In genomic region chr17:34692906-34693305, GRCm38 (mm10) we compare ENCODE assay signal across 9 mouse cellular contexts. TPM values are rescaled to one million over a fixed set of nuclear protein-coding genes. Genes with fewer than 3 reads are reported as not detected.
DNase-seq lines count a peak whose midpoint lies in the region; ATAC-seq and TF ChIP-seq lines count a peak whose summit lies in the region.
"Had no signal": no experiment of that assay in that cellular context is flagged by ENCODE, and none has a peak within 500 bp of the region (broad histone marks: within the 10 kb centered on the region; RNA-seq: fewer than 3 reads in every experiment).

No protein-coding gene starts in this region.

- WGBS in spleen, adult 2 months, result 72% methylated on average over 7 of the region's 7 CpGs
- WGBS in intestine, embryonic 15.5 days, result 79% methylated on average over 7 of the region's 7 CpGs

- H3K27ac ChIP-seq in spleen, adult 2 months (ENCODE audit: insufficient read depth, low read length), result peak overlapping the region; percentile 35; the same call in 1 of the 2 replicates
- no peak overlapping the region for H3K27ac ChIP-seq in intestine, embryonic 15.5 days
- H3K27ac ChIP-seq: midbrain, embryonic 10.5 days had no signal

- no peak for DNase-seq in spleen, adult 2 months (ENCODE audit: low read depth in 1 of 2, low spot score in 2 of 2)
- no peak for DNase-seq in spleen, postnatal 10 days (ENCODE audit: low spot score in 2 of 2)
- DNase-seq in gastrocnemius, postnatal 36 days, result peak; percentile 88 to 91
- DNase-seq in kidney, postnatal 36 days, result peak; percentile 45 to 71
- no peak for DNase-seq in cerebellum, adult 11-12 months
- DNase-seq in thymus, postnatal 0 days (ENCODE audit: low spot score), result no peak

- no peaks in the 10 kb centered on the region for H3K36me3 ChIP-seq in spleen, adult 2 months (ENCODE audit: control insufficient read depth, insufficient read depth, low read length)
- H3K36me3 ChIP-seq in intestine, embryonic 15.5 days, result no peaks in the 10 kb centered on the region
- H3K36me3 ChIP-seq: midbrain, embryonic 10.5 days had no signal

- H3K9me3 ChIP-seq in intestine, embryonic 15.5 days, result no peaks in the 10 kb centered on the region

- TF ChIP-seq POLR2A in spleen, adult 2 months (IDR thresholded peaks at IDR 0.05; ENCODE audit: low read depth, low read length), result no peak

- ATAC-seq in intestine, embryonic 15.5 days, result no peak

- H3K4me1 ChIP-seq in spleen, adult 2 months (ENCODE audit: control insufficient read depth, insufficient read depth, insufficient read length), result no peaks in the 10 kb centered on the region
- no peaks in the 10 kb centered on the region for H3K4me1 ChIP-seq in intestine, embryonic 15.5 days (replicated peaks)
- H3K4me1 ChIP-seq: midbrain, embryonic 10.5 days had no signal

- H3K4me2 ChIP-seq in intestine, embryonic 15.5 days (replicated peaks), result no peak overlapping the region

- no peak overlapping the region for H3K4me3 ChIP-seq in spleen, adult 2 months (ENCODE audit: extremely low read depth, insufficient read depth, insufficient read length)
- H3K4me3 ChIP-seq in intestine, embryonic 15.5 days (replicated peaks), result no peak overlapping the region
- H3K4me3 ChIP-seq: midbrain, embryonic 10.5 days had no signal

- no peaks in the 10 kb centered on the region for H3K27me3 ChIP-seq in spleen, adult 2 months (ENCODE audit: control insufficient read depth, insufficient read depth, low read length)
- H3K27me3 ChIP-seq in intestine, embryonic 15.5 days (replicated peaks), result no peaks in the 10 kb centered on the region

- H3K9ac ChIP-seq in intestine, embryonic 15.5 days, result no peak overlapping the region

- no peak for TF ChIP-seq CTCF in spleen, adult 2 months (IDR thresholded peaks at IDR 0.05; ENCODE audit: extremely low read depth, insufficient read depth, insufficient read length, insufficient replicate concordance)

- intact Hi-C loops in gastrocnemius, postnatal 36 days (cut with DNase I), result no loop called here

RNA-seq across cellular contexts. Expression of gene Tnxb, which starts 22.6 kb away (rescaled TPM):
- polyA plus RNA-seq in spleen, adult 2 months (2012; rRNA removed), result 34.1 and 34.4 TPM in 2 replicates
- total RNA-seq in gastrocnemius, postnatal 36 days (2021), result 10 to 100 TPM; 33.8 to 37.0 TPM
- polyA plus RNA-seq in intestine, embryonic 15.5 days (2015; fragmentation: Nextera tagmentation; extraction: Ambion mirVana), result 1.1 and 1.3 TPM in 2 replicates
- polyA plus RNA-seq in thymus, postnatal 0 days (2015; fragmentation: Nextera tagmentation; extraction: Ambion mirVana), result 0.54 and 0.59 TPM in 2 replicates
- polyA plus RNA-seq: limb, embryonic 11.5 days; midbrain, embryonic 10.5 days had no signal

RNA-seq across cellular contexts. Expression of gene Atf6b, which starts 46.0 kb away (rescaled TPM):
- polyA plus RNA-seq in spleen, adult 2 months (2012; rRNA removed), result 76.4 and 102 TPM in 2 replicates
- total RNA-seq in gastrocnemius, postnatal 36 days (2021), result 1 to 10 TPM; 5.7 to 6.6 TPM
- polyA plus RNA-seq in intestine, embryonic 15.5 days (2015; fragmentation: Nextera tagmentation; extraction: Ambion mirVana), result 67.5 and 68.2 TPM in 2 replicates
- polyA plus RNA-seq in thymus, postnatal 0 days (2015; fragmentation: Nextera tagmentation; extraction: Ambion mirVana), result 56.6 and 60.8 TPM in 2 replicates

RNA-seq across cellular contexts. Expression of gene Fkbpl, which starts 48.3 kb away (rescaled TPM):
- 1.4 and 1.6 TPM in 2 replicates for polyA plus RNA-seq in spleen, adult 2 months (2012; rRNA removed)
- 1 to 10 TPM; 6.0 to 8.2 TPM for total RNA-seq in gastrocnemius, postnatal 36 days (2021)
- polyA plus RNA-seq in intestine, embryonic 15.5 days (2015; fragmentation: Nextera tagmentation; extraction: Ambion mirVana), result 12.1 and 13.7 TPM in 2 replicates
- 12.5 TPM in 2 replicates for polyA plus RNA-seq in thymus, postnatal 0 days (2015; fragmentation: Nextera tagmentation; extraction: Ambion mirVana)

RNA-seq across cellular contexts. Expression of gene C4b, which starts 50.8 kb away (rescaled TPM):
- polyA plus RNA-seq in spleen, adult 2 months (2012; rRNA removed), result 63.4 and 68.8 TPM in 2 replicates
- total RNA-seq in gastrocnemius, postnatal 36 days (2021), result 1 to 10 TPM; 3.6 to 6.3 TPM
- 0.33 and 1.4 TPM in 2 replicates for polyA plus RNA-seq in intestine, embryonic 15.5 days (2015; fragmentation: Nextera tagmentation; extraction: Ambion mirVana)
- polyA plus RNA-seq in thymus, postnatal 0 days (2015; fragmentation: Nextera tagmentation; extraction: Ambion mirVana), result 0.32 and 0.49 TPM in 2 replicates
- polyA plus RNA-seq: limb, embryonic 11.5 days; midbrain, embryonic 10.5 days had no signal

Comparison
In these comparisons a context has a peak if more than half of its experiments do, and no peak if none do; other contexts are left out.
1. DNase-seq: peak in gastrocnemius, postnatal 36 days (2 of 2) and kidney, postnatal 36 days (2 of 2); none in spleen, adult 2 months (0 of 2), spleen, postnatal 10 days (0 of 2), cerebellum, adult 11-12 months (single experiment) and thymus, postnatal 0 days (single experiment).
2. RNA of gene Tnxb, which starts 22.6 kb away (polyA plus RNA-seq): 34.1 to 34.4 TPM in spleen, adult 2 months; 1.1 to 1.3 TPM in intestine, embryonic 15.5 days and 0.54 to 0.59 TPM in thymus, postnatal 0 days; every median in the first group is over 10 times any median in the second.